Mouse (Mus musculus): ENCODE measurements around the gene Cda. TPM values are rescaled to one million over a fixed set of nuclear protein-coding genes. Genes with fewer than 3 reads are reported as not detected.

Cda gene
- total and polyA plus RNA-seq, 3 experiments = 12.4 to 26.1 TPM; not detected in 1

GRCm38 (mm10) chr4:138313021-138313420, 54.8 kb downstream of the Cda start:
- peaks cover 6 to 10% of the 10 kb centered on the region in 2 experiments for H3K36me3 ChIP-seq (ENCODE audit: control insufficient read depth in 1 of 2, insufficient read depth in 2 of 2, low read length in 2 of 2)
- no peak overlapping the region for H3K4me3 ChIP-seq (ENCODE audit: control insufficient read depth in 1 of 2, insufficient read depth in 1 of 2, low read depth in 2 of 2, low read length in 2 of 2)
- DNase-seq (ENCODE audit: low read depth, low spot score) = no peak
- peaks cover 2 to 6% of the 10 kb centered on the region in 2 experiments; a peak in 3 of 4 replicates for H3K4me1 ChIP-seq (ENCODE audit: control insufficient read depth in 1 of 2, insufficient read depth in 2 of 2, low read length in 2 of 2)
- no peak overlapping the region for H3K9ac ChIP-seq (ENCODE audit: control insufficient read depth, low read depth, low read length, poor library complexity, severe bottlenecking)
- no peaks in the 10 kb centered on the region for H3K9me3 ChIP-seq (replicated peaks; ENCODE audit: insufficient read depth, low read length)
- no peak for TF ChIP-seq MXI1 (IDR thresholded peaks at IDR 0.05; ENCODE audit: low read depth, low read length)
- TF ChIP-seq ZKSCAN1 (IDR thresholded peaks at IDR 0.05; ENCODE audit: low read depth, low read length) = no peak
- TF ChIP-seq MEF2A (IDR thresholded peaks at IDR 0.05; ENCODE audit: extremely low read depth, insufficient replicate concordance, low read depth, low read length, poor library complexity, severe bottlenecking) = no peak
- no peak for TF ChIP-seq POLR2AphosphoS5 (IDR thresholded peaks at IDR 0.05; ENCODE audit: borderline replicate concordance, low read depth, low read length)
- peak; percentile 71; the same call in 1 of the 2 replicates for TF ChIP-seq ZMIZ1 (IDR thresholded peaks at IDR 0.05; ENCODE audit: low read depth, low read length)
- 0 out of 4 replicates have a peak, but pooled peaks of 1 of the 2 experiments have one; percentile 27 for TF ChIP-seq POLR2A (IDR thresholded peaks at IDR 0.05; ENCODE audit: control insufficient read depth in 1 of 2, insufficient read depth in 1 of 2, low read depth in 1 of 2, low read length in 2 of 2, poor library complexity in 1 of 2)
- no peaks in the 10 kb centered on the region for H3K27me3 ChIP-seq (ENCODE audit: control insufficient read depth in 1 of 2, insufficient read depth in 2 of 2, low read length in 2 of 2)
- H3K27ac ChIP-seq (ENCODE audit: control insufficient read depth, low read depth, low read length) = no peak overlapping the region
- peaks cover 8% of the 10 kb centered on the region; the same call in 1 of the 2 replicates for H3K79me2 ChIP-seq (ENCODE audit: control insufficient read depth, insufficient read depth, low read length, poor library complexity)

GRCm38 (mm10) chr4:138312105-138312504, 55.7 kb downstream of the Cda start:
- TF ChIP-seq ZNF384 (IDR thresholded peaks at IDR 0.05; ENCODE audit: low read depth, low read length) (no peak), MXI1 (IDR thresholded peaks at IDR 0.05; ENCODE audit: low read depth, low read length) (no peak), ZC3H11A (IDR thresholded peaks at IDR 0.05; ENCODE audit: low read depth, low read length) (no peak), MAX (IDR thresholded peaks at IDR 0.05; ENCODE audit: low read length) (no peak), MYC (IDR thresholded peaks at IDR 0.05; ENCODE audit: low read depth, low read length) (no peak), SMC3 (IDR thresholded peaks at IDR 0.05; ENCODE audit: low read depth, low read length) (no peak), BHLHE40 (IDR thresholded peaks at IDR 0.05; ENCODE audit: borderline replicate concordance, low read depth, low read length) (no peak), USF2 (IDR thresholded peaks at IDR 0.05; ENCODE audit: borderline replicate concordance in 1 of 2, insufficient read depth in 1 of 2, low read depth in 1 of 2, low read length in 2 of 2) (no peak), ELF1 (IDR thresholded peaks at IDR 0.05; ENCODE audit: low read depth, low read length) (no peak), KAT2A (conservative IDR thresholded peaks at IDR 0.05; ENCODE audit: low read depth, low read length) (no peak), CHD1 (IDR thresholded peaks at IDR 0.05; ENCODE audit: low read depth, low read length) (no peak), NRF1 (IDR thresholded peaks at IDR 0.05; ENCODE audit: insufficient read depth, low read depth, low read length, poor library complexity, severe bottlenecking) (no peak), TAL1 (IDR thresholded peaks at IDR 0.05; ENCODE audit: low read length) (no peak), E2F4 (IDR thresholded peaks at IDR 0.05; ENCODE audit: borderline replicate concordance, low read depth, low read length) (no peak), GATA1 (IDR thresholded peaks at IDR 0.05; ENCODE audit: low read depth, low read length) (no peak)
- Histone ChIP-seq H3K4me3 (ENCODE audit: control insufficient read depth in 1 of 2, insufficient read depth in 1 of 2, low read depth in 2 of 2, low read length in 2 of 2) (no peak overlapping the region), H3K9me3 (replicated peaks; ENCODE audit: insufficient read depth, low read length) (no peaks in the 10 kb centered on the region), H3K79me2 (ENCODE audit: control insufficient read depth, insufficient read depth, low read length, poor library complexity) (peaks cover 9% of the 10 kb centered on the region; the same call in 1 of the 2 replicates), H3K36me3 (ENCODE audit: control insufficient read depth in 1 of 2, insufficient read depth in 2 of 2, low read length in 2 of 2) (peaks cover 11 to 12% of the 10 kb centered on the region in 2 experiments), H3K4me1 (ENCODE audit: control insufficient read depth in 1 of 2, insufficient read depth in 2 of 2, low read length in 2 of 2) (peaks cover 9 to 13% of the 10 kb centered on the region in 2 experiments; a peak in 3 of 4 replicates), H3K27ac (ENCODE audit: control insufficient read depth, low read depth, low read length) (no peak overlapping the region), H3K27me3 (ENCODE audit: control insufficient read depth in 1 of 2, insufficient read depth in 2 of 2, low read length in 2 of 2) (no peaks in the 10 kb centered on the region), H3K9ac (ENCODE audit: control insufficient read depth, low read depth, low read length, poor library complexity, severe bottlenecking) (no peak overlapping the region)
- no peak for DNase-seq (ENCODE audit: low read depth, low spot score)

Data from MEL (cell line).